ENCODE assay signal across 8 mouse cellular contexts in genomic region chr14:60486278-60486935, GRCm38 (mm10).
DNase-seq lines count a peak whose midpoint lies in the region; ATAC-seq and TF ChIP-seq lines count a peak whose summit lies in the region.

No protein-coding gene starts in this region.

- TF ChIP-seq CTCF in hindbrain, postnatal 0 days (IDR thresholded peaks at IDR 0.05; ENCODE audit: low read depth), result no peak

- no peaks in the 10 kb centered on the region for H3K36me3 ChIP-seq in hindbrain, postnatal 0 days (ENCODE audit: insufficient read depth, low read length)
- no peaks in the 10 kb centered on the region for H3K36me3 ChIP-seq in liver, embryonic 16.5 days (ENCODE audit: control insufficient read depth, insufficient read depth)

- peak overlapping the region; percentile 86 for H3K4me2 ChIP-seq in hindbrain, postnatal 0 days (ENCODE audit: low read depth, low read length)
- peak overlapping the region; percentile 65 for H3K4me2 ChIP-seq in liver, embryonic 16.5 days (ENCODE audit: low read depth, low read length)

- peak; percentile 18 for DNase-seq in thymus, postnatal 4 days
- DNase-seq in thymus, postnatal 25 days, result no peak
- DNase-seq in hindbrain, postnatal 0 days (ENCODE audit: low spot score), result peak; percentile 5
- DNase-seq in gastrocnemius, adult 8-10 months (ENCODE audit: low spot score in 2 of 2), result no peak
- DNase-seq in thymus, adult 18-20 months, result no peak
- no peak for DNase-seq in layer of hippocampus, adult 9-10 months (ENCODE audit: low spot score)
- no peak for DNase-seq in layer of hippocampus, postnatal 14 days (ENCODE audit: low spot score in 2 of 2)

- no peak overlapping the region for H3K4me3 ChIP-seq in hindbrain, postnatal 0 days (ENCODE audit: low read length)
- H3K4me3 ChIP-seq in liver, embryonic 16.5 days (ENCODE audit: low read depth, low read length), result no peak overlapping the region

- H3K9ac ChIP-seq in hindbrain, postnatal 0 days (replicated peaks; ENCODE audit: low read length), result no peak overlapping the region
- no peak overlapping the region for H3K9ac ChIP-seq in liver, embryonic 16.5 days (ENCODE audit: low read depth, low read length)

- no peak overlapping the region for H3K27ac ChIP-seq in hindbrain, postnatal 0 days
- H3K27ac ChIP-seq in liver, embryonic 16.5 days (ENCODE audit: low read length), result no peak overlapping the region

- ATAC-seq in hindbrain, postnatal 0 days, result no peak
- peak; percentile 53 for ATAC-seq in liver, embryonic 16.5 days (ENCODE audit: low read depth)

- H3K4me1 ChIP-seq in hindbrain, postnatal 0 days (ENCODE audit: insufficient read depth, low read length), result peaks cover 12% of the 10 kb centered on the region
- H3K4me1 ChIP-seq in liver, embryonic 16.5 days (ENCODE audit: control insufficient read depth, low read depth, low read length), result no peaks in the 10 kb centered on the region

- no peaks in the 10 kb centered on the region for H3K9me3 ChIP-seq in hindbrain, postnatal 0 days (ENCODE audit: low read length)
- H3K9me3 ChIP-seq in liver, embryonic 16.5 days (replicated peaks; ENCODE audit: control insufficient read depth, low read length), result no peaks in the 10 kb centered on the region

- 2% methylated on average over 9 of the region's 9 CpGs for whole genome bisulfite sequencing in hindbrain, postnatal 0 days
- 6% methylated on average over 9 of the region's 9 CpGs for WGBS in liver, embryonic 16.5 days (ENCODE audit: insufficient replicate concordance)

- H3K27me3 ChIP-seq in hindbrain, postnatal 0 days (ENCODE audit: insufficient read depth, low read length), result no peaks in the 10 kb centered on the region
- H3K27me3 ChIP-seq in liver, embryonic 16.5 days (ENCODE audit: control insufficient read depth, insufficient read depth, low read depth, low read length), result peaks cover 12% of the 10 kb centered on the region

Comparison
In these comparisons a context has a peak if more than half of its experiments do, and no peak if none do; other contexts are left out.
1. DNase-seq: peak in thymus, postnatal 4 days (single experiment) and hindbrain, postnatal 0 days (single experiment); none in thymus, postnatal 25 days (single experiment), gastrocnemius, adult 8-10 months (0 of 2), thymus, adult 18-20 months (0 of 2), layer of hippocampus, adult 9-10 months (single experiment) and layer of hippocampus, postnatal 14 days (0 of 2).